Mouse (Mus musculus): ENCODE measurements around the gene Clic1. TPM values are rescaled to one million over a fixed set of nuclear protein-coding genes. Genes with fewer than 3 reads are reported as not detected.

The Clic1 gene
- polyA plus RNA-seq, 1 experiment from 2014 or later, result 88.5 TPM

- H3K27ac ChIP-seq (ENCODE audit: low read depth, low read length), result no peak overlapping the region
- H3K27me3 ChIP-seq (replicated peaks; ENCODE audit: control insufficient read depth, insufficient read depth, low read length), result no peaks in the 10 kb centered on the region
- H3K9me3 ChIP-seq (ENCODE audit: control insufficient read depth, low read length), result no peaks in the 10 kb centered on the region
- H3K36me3 ChIP-seq (ENCODE audit: control insufficient read depth, insufficient read depth, low read length), result peaks cover 38% of the 10 kb centered on the region
- no peak overlapping the region for H3K9ac ChIP-seq (ENCODE audit: low read depth, low read length)
- peaks cover 3% of the 10 kb centered on the region for H3K4me1 ChIP-seq (ENCODE audit: control insufficient read depth, insufficient read depth, low read depth, low read length)
- 93% methylated on average over 7 of the region's 7 CpGs for WGBS
- no peak overlapping the region for H3K4me3 ChIP-seq (ENCODE audit: low read length)
- H3K4me2 ChIP-seq (ENCODE audit: low read length), result no peak overlapping the region
- ATAC-seq, result no peak
Observed at GRCm38 (mm10) chr17:35104079-35104478, 54.3 kb downstream of the Clic1 start.

- H3K9ac ChIP-seq (ENCODE audit: low read depth, low read length), result no peak overlapping the region
- WGBS, result 77% methylated on average over 6 of the region's 6 CpGs
- no peak overlapping the region for H3K4me2 ChIP-seq (ENCODE audit: low read length)
- no peak for ATAC-seq
- no peak overlapping the region for H3K27ac ChIP-seq (ENCODE audit: low read depth, low read length)
- H3K9me3 ChIP-seq (ENCODE audit: control insufficient read depth, low read length), result no peaks in the 10 kb centered on the region
- H3K36me3 ChIP-seq (ENCODE audit: control insufficient read depth, insufficient read depth, low read length), result peaks cover 37% of the 10 kb centered on the region
- H3K27me3 ChIP-seq (replicated peaks; ENCODE audit: control insufficient read depth, insufficient read depth, low read length), result no peaks in the 10 kb centered on the region
- no peak overlapping the region for H3K4me3 ChIP-seq (ENCODE audit: low read length)
- peaks cover 3% of the 10 kb centered on the region for H3K4me1 ChIP-seq (ENCODE audit: control insufficient read depth, insufficient read depth, low read depth, low read length)
Observed at GRCm38 (mm10) chr17:35104754-35105153, 55.0 kb downstream of the Clic1 start.

GRCm38 (mm10) chr17:35105740-35106389, 56.1 kb downstream of the Clic1 start:
- Histone ChIP-seq H3K36me3 (ENCODE audit: control insufficient read depth, insufficient read depth, low read length) (peaks cover 27% of the 10 kb centered on the region), H3K4me1 (ENCODE audit: control insufficient read depth, insufficient read depth, low read depth, low read length) (peaks cover 3% of the 10 kb centered on the region), H3K4me2 (ENCODE audit: low read length) (peak overlapping the region; percentile 44), H3K27ac (ENCODE audit: low read depth, low read length) (0 out of 2 replicates have a peak overlapping the region, but pooled peaks have one; percentile 27), H3K27me3 (replicated peaks; ENCODE audit: control insufficient read depth, insufficient read depth, low read length) (no peaks in the 10 kb centered on the region), H3K9ac (ENCODE audit: low read depth, low read length) (peak overlapping the region; percentile 57; the same call in 1 of the 2 replicates), H3K9me3 (ENCODE audit: control insufficient read depth, low read length) (no peaks in the 10 kb centered on the region), H3K4me3 (ENCODE audit: low read length) (0 out of 2 replicates have a peak overlapping the region, but pooled peaks have one; percentile 10)
- 25% methylated on average over 13 of the region's 13 CpGs for WGBS
- 0 out of 2 replicates have a peak, but pooled peaks have one; percentile 18 for ATAC-seq

GRCm38 (mm10) chr17:35106522-35106921, 56.8 kb downstream of the Clic1 start:
- peak; percentile 57; the same call in 1 of the 2 replicates for ATAC-seq
- Histone ChIP-seq H3K4me1 (ENCODE audit: control insufficient read depth, insufficient read depth, low read depth, low read length) (peaks cover 3% of the 10 kb centered on the region), H3K9ac (ENCODE audit: low read depth, low read length) (no peak overlapping the region), H3K27ac (ENCODE audit: low read depth, low read length) (no peak overlapping the region), H3K27me3 (replicated peaks; ENCODE audit: control insufficient read depth, insufficient read depth, low read length) (no peaks in the 10 kb centered on the region), H3K36me3 (ENCODE audit: control insufficient read depth, insufficient read depth, low read length) (peaks cover 21% of the 10 kb centered on the region), H3K4me3 (ENCODE audit: low read length) (no peak overlapping the region), H3K9me3 (ENCODE audit: control insufficient read depth, low read length) (no peaks in the 10 kb centered on the region), H3K4me2 (ENCODE audit: low read length) (no peak overlapping the region)
- WGBS, result 54% methylated on average over 3 of the region's 3 CpGs

GRCm38 (mm10) chr17:35108097-35108496, 58.3 kb downstream of the Clic1 start, which contains the start of gene Ly6g5c:
Gene Ly6g5c, plus strand, starts transcription at chr17:35108279.
- H3K4me2 ChIP-seq (ENCODE audit: low read length), result no peak within 1 kb of the TSS
- peaks cover 3% of the 10 kb centered on the region for H3K4me1 ChIP-seq (ENCODE audit: control insufficient read depth, insufficient read depth, low read depth, low read length)
- H3K4me3 ChIP-seq (ENCODE audit: low read length), result no peak within 1 kb of the TSS
- H3K9me3 ChIP-seq (ENCODE audit: control insufficient read depth, low read length), result no peaks in the 10 kb centered on the region
- 86% methylated on average over 6 of the region's 6 CpGs for WGBS
- no peak within 1 kb of the TSS for H3K27ac ChIP-seq (ENCODE audit: low read depth, low read length)
- H3K9ac ChIP-seq (ENCODE audit: low read depth, low read length), result no peak within 1 kb of the TSS
- H3K27me3 ChIP-seq (replicated peaks; ENCODE audit: control insufficient read depth, insufficient read depth, low read length), result no peaks in the 10 kb centered on the region
- no peak for ATAC-seq
- H3K36me3 ChIP-seq (ENCODE audit: control insufficient read depth, insufficient read depth, low read length), result peaks cover 5% of the 10 kb centered on the region

Other genes with a start within 250 kb of the Clic1 start
- not detected in 2 replicates for gene Cyp21a1, start 245.4 kb upstream of the Clic1 start, polyA plus RNA-seq (2015; fragmentation: Nextera tagmentation; extraction: Ambion mirVana)
- gene Stk19, start 213.0 kb upstream of the Clic1 start, polyA plus RNA-seq (2015; fragmentation: Nextera tagmentation; extraction: Ambion mirVana), result 41.2 and 43.1 TPM in 2 replicates
- 68.4 and 68.9 TPM in 2 replicates for gene Dxo, start 212.9 kb upstream of the Clic1 start, polyA plus RNA-seq (2015; fragmentation: Nextera tagmentation; extraction: Ambion mirVana)
- gene Skiv2l, start 199.8 kb upstream of the Clic1 start, polyA plus RNA-seq (2015; fragmentation: Nextera tagmentation; extraction: Ambion mirVana), result 57.1 and 62.6 TPM in 2 replicates
- 78.9 and 83.3 TPM in 2 replicates for gene Nelfe, start 199.6 kb upstream of the Clic1 start, polyA plus RNA-seq (2015; fragmentation: Nextera tagmentation; extraction: Ambion mirVana)
- 1.6 and 2.1 TPM in 2 replicates for gene Cfb, start 187.4 kb upstream of the Clic1 start, polyA plus RNA-seq (2015; fragmentation: Nextera tagmentation; extraction: Ambion mirVana)
- 9.2 and 9.6 TPM in 2 replicates for gene Zbtb12, start 170.5 kb upstream of the Clic1 start, polyA plus RNA-seq (2015; fragmentation: Nextera tagmentation; extraction: Ambion mirVana)
- gene Gm20547, start 167.9 kb upstream of the Clic1 start, polyA plus RNA-seq (2015; fragmentation: Nextera tagmentation; extraction: Ambion mirVana), result not detected in 2 replicates
- gene C2, start 151.7 kb upstream of the Clic1 start, polyA plus RNA-seq (2015; fragmentation: Nextera tagmentation; extraction: Ambion mirVana), result 1.8 and 2.8 TPM in 2 replicates
- gene Ehmt2, start 151.5 kb upstream of the Clic1 start, polyA plus RNA-seq (2015; fragmentation: Nextera tagmentation; extraction: Ambion mirVana), result 81.9 and 95.3 TPM in 2 replicates
- gene Slc44a4, start 135.5 kb upstream of the Clic1 start, polyA plus RNA-seq (2015; fragmentation: Nextera tagmentation; extraction: Ambion mirVana), result 0.21 TPM in 1 of 2 replicates, not detected in the other
- 41.7 and 42.1 TPM in 2 replicates for gene Neu1, start 118.7 kb upstream of the Clic1 start, polyA plus RNA-seq (2015; fragmentation: Nextera tagmentation; extraction: Ambion mirVana)
- gene Hspa1b, start 90.7 kb upstream of the Clic1 start, polyA plus RNA-seq (2015; fragmentation: Nextera tagmentation; extraction: Ambion mirVana), result 0.45 and 0.74 TPM in 2 replicates
- not detected in 2 replicates for gene Gm20481, start 80.1 kb upstream of the Clic1 start, polyA plus RNA-seq (2015; fragmentation: Nextera tagmentation; extraction: Ambion mirVana)
- 15.3 and 18.1 TPM in 2 replicates for gene Hspa1a, start 77.8 kb upstream of the Clic1 start, polyA plus RNA-seq (2015; fragmentation: Nextera tagmentation; extraction: Ambion mirVana)
- gene Hspa1l, start 77.3 kb upstream of the Clic1 start, polyA plus RNA-seq (2015; fragmentation: Nextera tagmentation; extraction: Ambion mirVana), result 1.4 and 1.6 TPM in 2 replicates
- 106 and 113 TPM in 2 replicates for gene Lsm2, start 68.1 kb upstream of the Clic1 start, polyA plus RNA-seq (2015; fragmentation: Nextera tagmentation; extraction: Ambion mirVana)
- gene Vars, start 49.0 kb upstream of the Clic1 start, polyA plus RNA-seq (2015; fragmentation: Nextera tagmentation; extraction: Ambion mirVana), result 50.7 and 61.7 TPM in 2 replicates
- 0.08 and 0.19 TPM in 2 replicates for gene Vwa7, start 33.4 kb upstream of the Clic1 start, polyA plus RNA-seq (2015; fragmentation: Nextera tagmentation; extraction: Ambion mirVana)
- gene Sapcd1, start 21.9 kb upstream of the Clic1 start, polyA plus RNA-seq (2015; fragmentation: Nextera tagmentation; extraction: Ambion mirVana), result 1.7 TPM in 2 replicates
- gene Msh5, start 3.2 kb upstream of the Clic1 start, polyA plus RNA-seq (2015; fragmentation: Nextera tagmentation; extraction: Ambion mirVana), result 1.8 and 2.5 TPM in 2 replicates
- 338 and 363 TPM in 2 replicates for gene Ddah2, start 9.1 kb downstream of the Clic1 start, polyA plus RNA-seq (2015; fragmentation: Nextera tagmentation; extraction: Ambion mirVana)
- not detected in 2 replicates for gene Ly6g6c, start 15.4 kb downstream of the Clic1 start, polyA plus RNA-seq (2015; fragmentation: Nextera tagmentation; extraction: Ambion mirVana)
- 0.13 and 0.21 TPM in 2 replicates for gene Mpig6b, start 16.2 kb downstream of the Clic1 start, polyA plus RNA-seq (2015; fragmentation: Nextera tagmentation; extraction: Ambion mirVana)
- 0.16 and 0.34 TPM in 2 replicates for gene Ly6g6e, start 26.9 kb downstream of the Clic1 start, polyA plus RNA-seq (2015; fragmentation: Nextera tagmentation; extraction: Ambion mirVana)
- 0.68 and 1.0 TPM in 2 replicates for gene Ly6g6d, start 28.1 kb downstream of the Clic1 start, polyA plus RNA-seq (2015; fragmentation: Nextera tagmentation; extraction: Ambion mirVana)
- gene Ly6g6f, start 35.6 kb downstream of the Clic1 start, polyA plus RNA-seq (2015; fragmentation: Nextera tagmentation; extraction: Ambion mirVana), result 0.22 TPM in 1 of 2 replicates, not detected in the other
- 113 and 115 TPM in 2 replicates for gene Abhd16a, start 39.3 kb downstream of the Clic1 start, polyA plus RNA-seq (2015; fragmentation: Nextera tagmentation; extraction: Ambion mirVana)
- gene Ly6g5c, start 58.3 kb downstream of the Clic1 start, polyA plus RNA-seq (2015; fragmentation: Nextera tagmentation; extraction: Ambion mirVana), result not detected in 2 replicates
- gene Ly6g5b, start 65.5 kb downstream of the Clic1 start, polyA plus RNA-seq (2015; fragmentation: Nextera tagmentation; extraction: Ambion mirVana), result 0.93 and 1.5 TPM in 2 replicates
- gene Gpank1, start 71.5 kb downstream of the Clic1 start, polyA plus RNA-seq (2015; fragmentation: Nextera tagmentation; extraction: Ambion mirVana), result 20.7 and 23.7 TPM in 2 replicates
- 319 and 346 TPM in 2 replicates for gene Csnk2b, start 72.1 kb downstream of the Clic1 start, polyA plus RNA-seq (2015; fragmentation: Nextera tagmentation; extraction: Ambion mirVana)
- gene D17H6S53E, start 76.4 kb downstream of the Clic1 start, polyA plus RNA-seq (2015; fragmentation: Nextera tagmentation; extraction: Ambion mirVana), result 8.9 TPM in 2 replicates
- not detected in 2 replicates for gene Apom, start 82.1 kb downstream of the Clic1 start, polyA plus RNA-seq (2015; fragmentation: Nextera tagmentation; extraction: Ambion mirVana)
- gene Bag6, start 85.2 kb downstream of the Clic1 start, polyA plus RNA-seq (2015; fragmentation: Nextera tagmentation; extraction: Ambion mirVana), result 50.9 and 65.2 TPM in 2 replicates
- gene Prrc2a, start 114.9 kb downstream of the Clic1 start, polyA plus RNA-seq (2015; fragmentation: Nextera tagmentation; extraction: Ambion mirVana), result 138 and 153 TPM in 2 replicates
- gene Aif1, start 126.1 kb downstream of the Clic1 start, polyA plus RNA-seq (2015; fragmentation: Nextera tagmentation; extraction: Ambion mirVana), result 5.6 and 10.1 TPM in 2 replicates
- gene Lst1, start 138.5 kb downstream of the Clic1 start, polyA plus RNA-seq (2015; fragmentation: Nextera tagmentation; extraction: Ambion mirVana), result 4.8 and 7.3 TPM in 2 replicates
- 1.1 and 1.2 TPM in 2 replicates for gene Ltb, start 144.5 kb downstream of the Clic1 start, polyA plus RNA-seq (2015; fragmentation: Nextera tagmentation; extraction: Ambion mirVana)
- not detected in 2 replicates for gene Tnf, start 152.0 kb downstream of the Clic1 start, polyA plus RNA-seq (2015; fragmentation: Nextera tagmentation; extraction: Ambion mirVana)
- 0.37 and 0.80 TPM in 2 replicates for gene Lta, start 155.4 kb downstream of the Clic1 start, polyA plus RNA-seq (2015; fragmentation: Nextera tagmentation; extraction: Ambion mirVana)
- gene Gm16181, start 170.9 kb downstream of the Clic1 start, polyA plus RNA-seq (2015; fragmentation: Nextera tagmentation; extraction: Ambion mirVana), result 0.34 and 0.45 TPM in 2 replicates
- gene Atp6v1g2, start 183.7 kb downstream of the Clic1 start, polyA plus RNA-seq (2015; fragmentation: Nextera tagmentation; extraction: Ambion mirVana), result 140 and 151 TPM in 2 replicates
- gene Nfkbil1, start 185.8 kb downstream of the Clic1 start, polyA plus RNA-seq (2015; fragmentation: Nextera tagmentation; extraction: Ambion mirVana), result 9.8 and 10.1 TPM in 2 replicates
- 331 and 355 TPM in 2 replicates for gene Ddx39b, start 191.8 kb downstream of the Clic1 start, polyA plus RNA-seq (2015; fragmentation: Nextera tagmentation; extraction: Ambion mirVana)
- gene H2-D1, start 212.8 kb downstream of the Clic1 start, polyA plus RNA-seq (2015; fragmentation: Nextera tagmentation; extraction: Ambion mirVana), result 125 and 134 TPM in 2 replicates